Mouse (Mus musculus): ENCODE data around the gene Slc25a10.

DNA sequence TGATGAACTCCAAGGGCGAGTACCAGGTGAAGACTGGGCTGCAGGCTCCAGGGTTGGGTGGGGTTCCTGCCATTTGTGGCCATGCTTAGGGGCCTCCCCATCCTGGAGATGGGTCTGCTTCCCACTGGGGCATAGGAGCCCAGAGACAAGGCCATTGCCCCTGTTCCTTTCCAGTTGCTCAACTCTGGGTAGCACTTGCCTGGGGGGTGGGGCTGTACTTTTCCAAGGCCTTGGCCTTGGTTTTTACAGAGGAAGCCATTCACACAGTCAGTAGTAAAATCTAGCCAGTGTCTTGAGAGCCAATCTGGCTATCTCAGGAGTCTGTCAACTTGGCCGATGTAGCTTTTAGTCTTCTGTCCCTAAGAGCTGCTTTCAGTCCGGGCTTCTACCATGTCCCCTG lies 5.8 kb downstream of the Slc25a10 start:
- TF ChIP-seq CTCF (IDR thresholded peaks at IDR 0.05; ENCODE audit: insufficient read depth, low read length) (no peak), POLR2A (IDR thresholded peaks at IDR 0.05; ENCODE audit: borderline replicate concordance, extremely low read depth, low read depth, low read length) (no peak)

Data from lung, adult 2 months (tissue).